Mouse (Mus musculus) liver, embryonic 18 days (tissue): ENCODE measurements around the gene Carnmt1. TPM values are rescaled to one million over a fixed set of nuclear protein-coding genes. Genes with fewer than 3 reads are reported as not detected.

Source experiments
- polyA plus RNA-seq: library from polyadenylated mRNA; depleted of rRNA; stranded (reverse); fragments of >200 nt; gene quantifications from 2 replicates; pipeline ENCODE4 v1.2.3, GENCODE M21; 2012; rRNA removed

Gene Carnmt1
- polyA plus RNA-seq = 5.2 and 5.3 TPM in 2 replicates

DNA sequence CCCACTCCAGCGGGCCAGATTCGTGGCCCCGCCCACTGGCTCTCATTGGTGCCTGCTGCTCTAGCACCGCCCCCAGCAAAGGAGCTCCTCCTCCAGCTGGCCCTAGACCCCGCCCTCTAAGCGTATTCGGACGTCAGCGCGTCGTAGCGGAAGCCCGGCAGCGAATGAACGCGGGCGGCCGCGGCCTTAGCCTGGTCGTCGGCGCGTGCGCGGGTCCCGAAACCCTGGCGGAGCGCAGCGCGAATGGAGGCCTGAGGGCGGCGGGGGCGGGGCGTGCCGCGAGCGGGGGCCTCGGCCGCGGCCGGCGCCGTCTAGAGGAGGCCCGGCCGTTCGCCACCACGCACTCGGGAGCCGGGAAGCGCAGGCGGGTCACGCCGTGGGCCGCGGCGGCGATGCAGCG, at the start of gene Carnmt1:
Gene Carnmt1, plus strand, starts transcription at position 157 of the 400 bp plus-strand sequence.

GRCm38 (mm10) chr19:18631644-18632219, 38.8 kb upstream of the Carnmt1 start, which contains the start of the genes Ostf1 and Nmrk1:
Gene Ostf1 (minus strand): TSS chr19:18631823.
Gene Nmrk1 (plus strand): TSS chr19:18631950.

GRCm38 (mm10) chr19:18712866-18713300, 42.3 kb downstream of the Carnmt1 start, which contains the start of gene D030056L22Rik:
Gene D030056L22Rik (plus strand): TSS chr19:18713193.

DNA sequence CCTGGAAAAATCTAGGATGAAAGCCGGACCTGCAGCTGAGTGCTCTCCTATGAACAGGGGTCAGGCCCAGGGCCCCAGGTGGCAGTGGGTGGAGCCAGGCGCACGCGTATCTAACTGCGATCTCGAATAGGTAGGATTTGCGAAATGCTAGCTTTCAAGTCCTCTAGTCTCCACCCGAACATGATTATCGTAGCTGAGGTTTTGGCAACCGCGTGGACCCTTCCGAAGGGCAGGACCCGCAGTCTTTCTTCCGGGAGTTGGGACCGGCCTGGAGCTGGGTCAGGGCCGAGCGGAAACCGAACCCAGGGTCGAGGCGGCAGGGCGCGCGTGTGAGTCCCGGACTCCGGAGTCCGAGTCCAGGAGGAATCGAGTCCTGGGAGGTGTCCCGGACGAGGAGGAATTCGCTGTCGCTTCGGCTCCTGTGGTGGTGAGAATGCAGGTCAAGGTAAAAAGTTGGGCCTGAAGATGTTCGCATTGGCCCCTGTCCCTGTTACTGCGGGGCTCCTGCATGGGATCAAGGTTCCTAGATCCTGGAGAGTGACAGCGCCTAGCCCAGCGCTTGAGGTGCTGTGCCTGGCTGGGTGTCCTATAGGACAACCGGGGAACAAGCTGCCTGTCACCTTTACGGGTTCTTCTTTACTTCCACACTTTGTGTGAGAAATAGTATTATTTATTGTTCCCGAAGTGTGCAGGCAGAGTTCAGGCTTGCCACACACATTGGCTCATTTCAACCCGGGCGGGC, 79.2 kb downstream of the Carnmt1 start, which contains the start of gene Trpm6:
Gene Trpm6, plus strand, starts transcription at position 386 of the 742 bp plus-strand sequence.

Other genes with a start within 250 kb of the Carnmt1 start
- 42.2 and 43.9 TPM in 2 replicates for gene Ostf1, start 38.9 kb upstream of the Carnmt1 start, polyA plus RNA-seq
- gene Nmrk1, start 38.8 kb upstream of the Carnmt1 start, polyA plus RNA-seq = 8.5 and 8.6 TPM in 2 replicates
- 16.7 and 17.1 TPM in 2 replicates for gene D030056L22Rik, start 42.4 kb downstream of the Carnmt1 start, polyA plus RNA-seq
- 0.01 TPM in 2 replicates for gene Trpm6, start 79.2 kb downstream of the Carnmt1 start, polyA plus RNA-seq